Mouse (Mus musculus): ENCODE results near the gene Hs3st5.

Hs3st5 gene

DNA sequence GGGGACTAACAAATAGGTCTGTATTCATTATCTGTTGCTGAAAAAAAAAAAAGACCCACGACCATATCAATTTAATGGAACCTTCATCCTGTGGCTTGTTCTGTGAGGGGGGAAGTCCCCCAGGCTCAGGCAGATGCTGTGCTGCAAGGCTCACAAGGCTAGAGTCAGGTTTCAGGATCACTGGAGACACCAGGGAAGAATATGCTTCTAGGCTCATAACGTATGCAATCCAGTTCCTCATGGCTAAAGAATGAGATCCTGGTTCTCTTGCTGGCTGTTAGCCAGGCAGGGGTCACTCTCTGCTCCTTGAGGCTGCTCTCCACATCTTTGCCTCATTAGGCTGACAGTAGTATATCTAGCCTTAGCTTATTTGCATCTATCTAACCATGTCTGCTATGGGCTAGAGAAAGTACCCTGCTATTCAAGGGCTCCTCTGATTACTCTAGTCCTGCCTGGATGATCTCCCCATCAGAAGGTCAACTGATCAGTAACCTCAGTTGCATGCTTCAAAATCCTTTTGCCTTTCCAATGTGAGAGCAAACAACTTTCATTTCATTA is 294.4 kb downstream of the Hs3st5 start:
- DNase-seq (ENCODE audit: low read depth, low spot score), result no peak

- DNase-seq (ENCODE audit: low read depth, low spot score), result no peak
Observed at GRCm38 (mm10) chr10:36803705-36804104, 297.1 kb downstream of the Hs3st5 start.

DNA sequence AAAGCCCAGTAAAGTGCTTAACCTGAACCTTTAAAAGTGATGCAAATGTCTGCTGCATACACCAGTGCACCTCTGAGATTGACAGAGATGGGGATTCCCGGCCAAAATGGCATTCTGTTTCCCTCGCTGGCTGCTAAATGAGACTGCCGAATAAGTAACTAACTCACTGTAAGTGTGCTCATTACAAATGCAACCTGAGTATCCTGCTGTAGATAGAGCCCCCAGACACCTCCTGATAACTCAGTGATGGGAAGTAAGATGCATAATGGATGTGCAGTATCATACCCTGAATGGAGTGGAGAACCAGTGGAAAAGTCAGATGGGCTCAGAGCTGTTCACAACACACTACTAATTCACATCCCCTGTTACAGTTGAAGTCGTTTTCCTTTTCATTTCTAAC is 298.7 kb downstream of the Hs3st5 start:
- peak; percentile 32 for DNase-seq (ENCODE audit: low read depth, low spot score)

GRCm38 (mm10) chr10:36805788-36806187 is 299.2 kb downstream of the Hs3st5 start:
- no peak for DNase-seq (ENCODE audit: low read depth, low spot score)

DNA sequence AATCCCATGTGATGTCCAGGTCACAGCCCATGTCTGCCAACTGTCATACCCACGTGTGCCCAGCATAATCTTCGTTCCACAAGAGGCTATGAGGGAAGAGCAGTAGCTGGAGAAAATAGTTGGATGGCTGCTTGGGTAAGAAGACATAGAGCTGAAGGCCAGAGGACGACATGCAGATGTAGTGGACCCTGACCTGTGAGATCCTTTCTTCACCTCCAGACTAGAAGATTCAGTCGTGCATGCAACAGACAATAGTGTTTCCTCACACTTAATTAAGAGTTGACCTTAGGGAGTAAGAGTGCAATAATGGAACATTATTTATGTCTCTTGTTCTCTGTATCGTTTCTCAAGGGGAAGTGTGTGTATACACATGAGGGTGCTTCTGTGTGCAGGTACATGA is 300.4 kb downstream of the Hs3st5 start:
- no peak for DNase-seq (ENCODE audit: low read depth, low spot score)

- DNase-seq (ENCODE audit: low read depth, low spot score), result peak; percentile 26
Observed at GRCm38 (mm10) chr10:36818867-36819266, 312.3 kb downstream of the Hs3st5 start.

DNA sequence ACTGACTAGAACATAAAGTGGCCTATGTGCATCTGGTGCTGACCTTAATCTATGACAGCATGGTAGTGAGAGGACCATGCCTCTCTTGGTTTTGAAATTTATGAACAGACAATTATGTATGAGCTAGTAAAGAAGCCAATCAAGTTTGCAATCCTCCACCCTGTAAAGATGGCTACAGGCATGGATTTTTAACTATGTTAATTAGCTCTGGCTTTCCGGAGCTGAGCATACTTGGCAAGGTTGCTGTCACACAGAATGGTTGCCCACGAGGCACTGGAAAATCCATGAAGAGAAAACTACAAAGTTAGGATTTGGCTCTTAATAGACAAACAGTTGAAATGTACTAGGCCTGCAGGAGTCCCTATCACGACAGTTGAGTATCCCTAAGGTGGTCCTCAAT is 322.5 kb downstream of the Hs3st5 start:
- DNase-seq (ENCODE audit: low read depth, low spot score), result no peak

GRCm38 (mm10) chr10:36832204-36832603 is 325.6 kb downstream of the Hs3st5 start:
- DNase-seq (ENCODE audit: low read depth, low spot score), result no peak

DNA sequence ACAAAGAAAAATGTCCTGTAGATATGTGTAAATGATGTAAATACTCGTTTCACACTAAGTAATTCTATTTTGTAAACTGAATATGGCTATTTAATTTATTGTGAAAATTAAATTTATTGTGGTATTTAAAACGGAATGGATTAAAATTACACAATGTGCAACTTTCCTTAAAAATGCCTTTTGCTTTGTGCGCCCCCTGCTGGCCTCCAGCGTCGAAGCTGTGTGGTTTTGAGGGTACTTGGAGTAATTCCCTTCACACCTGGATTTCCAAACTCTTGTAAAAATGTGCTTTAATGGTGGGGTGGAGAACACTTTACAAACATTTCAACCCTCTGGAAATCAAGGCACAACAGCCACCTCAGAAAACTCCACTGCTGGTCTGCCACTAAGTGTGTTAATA is 327.6 kb downstream of the Hs3st5 start:
- DNase-seq (ENCODE audit: low read depth, low spot score), result peak; percentile 24

DNA sequence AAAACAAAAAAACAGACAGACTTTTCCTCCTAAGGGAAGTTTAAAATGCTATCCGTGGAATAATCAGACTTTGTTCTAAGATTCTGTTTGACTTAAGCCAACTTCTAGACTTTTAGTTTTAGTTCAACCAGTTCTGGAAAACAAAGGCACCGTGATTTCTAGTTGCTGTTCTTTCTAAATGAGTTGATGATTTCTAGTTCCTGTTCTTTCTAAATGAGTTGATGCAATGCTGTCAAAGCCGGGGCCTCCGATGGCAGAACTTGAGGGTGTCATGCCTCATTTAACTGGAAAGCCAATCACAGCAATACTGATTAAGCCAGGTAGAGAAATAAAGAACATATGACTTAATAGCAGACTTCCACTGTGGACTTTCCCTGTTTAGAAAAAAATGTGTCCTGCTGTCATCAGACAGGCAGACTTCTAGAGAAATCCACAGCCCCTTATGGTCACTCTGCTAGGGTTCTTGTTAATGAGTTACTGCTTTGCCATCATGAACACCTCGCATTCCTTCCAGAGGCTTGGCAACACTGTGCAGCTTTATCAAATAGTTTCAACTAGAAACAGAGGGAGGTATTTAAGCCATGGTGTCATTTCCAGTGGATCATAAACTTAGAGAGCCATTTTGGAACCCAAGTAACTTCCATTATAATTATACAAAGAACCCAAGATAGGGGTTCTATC is 329.4 kb downstream of the Hs3st5 start:
- DNase-seq (ENCODE audit: low read depth, low spot score), result peak; percentile 50

GRCm38 (mm10) chr10:36850231-36850630 is 343.6 kb downstream of the Hs3st5 start:
- DNase-seq (ENCODE audit: low read depth, low spot score), result no peak

- no peak for DNase-seq (ENCODE audit: low read depth, low spot score)
Observed at GRCm38 (mm10) chr10:36862127-36862895, 355.7 kb downstream of the Hs3st5 start.

Measured in A20 (cell line).